Mouse (Mus musculus): Measurements from ENCODE around the gene Camta1.

Gene Camta1

GRCm38 (mm10) chr4:150963711-150964110 lies 898.0 kb downstream of the Camta1 start:
- DNase-seq = no peak

- no peak for DNase-seq
Observed at GRCm38 (mm10) chr4:150962231-150962630, 899.4 kb downstream of the Camta1 start.

- no peak for DNase-seq
Observed at GRCm38 (mm10) chr4:150958536-150958935, 903.1 kb downstream of the Camta1 start.

GRCm38 (mm10) chr4:150957106-150957458 lies 904.6 kb downstream of the Camta1 start:
- no peak for DNase-seq

- DNase-seq = no peak
Observed at GRCm38 (mm10) chr4:150956369-150957105, 905.1 kb downstream of the Camta1 start.

GRCm38 (mm10) chr4:150950972-150951371 lies 910.7 kb downstream of the Camta1 start:
- no peak for DNase-seq

- no peak for DNase-seq
Observed at GRCm38 (mm10) chr4:150944707-150945106, 917.0 kb downstream of the Camta1 start.

GRCm38 (mm10) chr4:150939991-150940651 lies 921.6 kb downstream of the Camta1 start:
- DNase-seq = peak; percentile 59 to 74

- peak; percentile 42 to 59 for DNase-seq
Observed at GRCm38 (mm10) chr4:150938063-150938452, 923.6 kb downstream of the Camta1 start.

GRCm38 (mm10) chr4:150937293-150938062 lies 924.2 kb downstream of the Camta1 start:
- DNase-seq = peak; percentile 52 to 72

GRCm38 (mm10) chr4:150933503-150933902 lies 928.2 kb downstream of the Camta1 start:
- no peak for DNase-seq

GRCm38 (mm10) chr4:150927789-150928188 lies 933.9 kb downstream of the Camta1 start:
- peak in 1 of 2 experiments; percentile 25 for DNase-seq

- no peak for DNase-seq
Observed at GRCm38 (mm10) chr4:150926924-150927705, 934.6 kb downstream of the Camta1 start.

GRCm38 (mm10) chr4:150925923-150926322 lies 935.8 kb downstream of the Camta1 start:
- DNase-seq = peak in 1 of 2 experiments; percentile 27

- DNase-seq = no peak
Observed at GRCm38 (mm10) chr4:150924936-150925335, 936.7 kb downstream of the Camta1 start.

GRCm38 (mm10) chr4:150924308-150924707 lies 937.4 kb downstream of the Camta1 start:
- DNase-seq = peak in 1 of 2 experiments; percentile 50

GRCm38 (mm10) chr4:150921206-150921605 lies 940.5 kb downstream of the Camta1 start:
- DNase-seq = peak in 1 of 2 experiments; percentile 67

- no peak for DNase-seq
Observed at GRCm38 (mm10) chr4:150917336-150918027, 944.2 kb downstream of the Camta1 start.

- no peak for DNase-seq
Observed at GRCm38 (mm10) chr4:150915181-150915906, 946.3 kb downstream of the Camta1 start.

GRCm38 (mm10) chr4:150914290-150914733 lies 947.4 kb downstream of the Camta1 start, which contains the start of the genes Park7 and Tnfrsf9:
TSS of gene Park7 (minus strand) at chr4:150914437.
TSS of gene Tnfrsf9 (plus strand) at chr4:150914562.
- DNase-seq = peak; percentile 94 to 97

GRCm38 (mm10) chr4:150913743-150914142 lies 947.9 kb downstream of the Camta1 start:
- DNase-seq = no peak

All from thymus, postnatal 36 days (tissue).